Mouse (Mus musculus) cerebellum, adult 2 months (tissue): ENCODE data around the gene Nos3.
A peak's percentile ranks its signal among the peaks of the same experiment; 100 is the strongest.

Experiments used
- CTCF ChIP-seq: fragments of 200-500 bp; IDR thresholded peaks from 2 replicates; pipeline ENCODE4 v1.5.1; 2011; ENCODE audit warnings: low read depth, mild to moderate bottlenecking, control low read depth, low read length, moderate library complexity, borderline replicate concordance; ENCODE audit not compliant: insufficient read depth
- POLR2A ChIP-seq: fragments of 200-500 bp; IDR thresholded peaks from 2 replicates; pipeline ENCODE4 v1.6.1; 2011; ENCODE audit warnings: low read length, control low read depth, borderline replicate concordance; ENCODE audit not compliant: insufficient read depth

GRCm38 (mm10) chr5:24335888-24336511 lies 28.6 kb upstream of the Nos3 start:
- TF ChIP-seq CTCF (peak; percentile 91), POLR2A (no peak)
